Mouse (Mus musculus) CH12.LX (cell line): ENCODE data around the gene Pcsk7. TPM values are rescaled to one million over a fixed set of nuclear protein-coding genes. Genes with fewer than 3 reads are reported as not detected.

ENCODE experiments used
- DNase-seq: peaks from one replicate; pipeline ENCODE4 v3.0.0-alpha.2; 2013; ENCODE audit errors: extremely low read depth
- H3K27ac ChIP-seq: 2 replicates; pipeline ENCODE4 v1.5.1; 2012; ENCODE audit warnings: low read depth, mild to moderate bottlenecking, control low read depth, moderate library complexity; ENCODE audit not compliant: insufficient read depth
- H3K27me3 ChIP-seq: replicated peaks from 2 replicates; pipeline ENCODE3; 2012; ENCODE audit warnings: inconsistent platforms
- H3K36me3 ChIP-seq, 2 experiments: replicated peaks in 1 of 2; 2 replicates each; pipeline versions ENCODE3 to v1.6.1; 2012; ENCODE audit warnings: inconsistent platforms in 1 of 2, low read length in 1 of 2, mild to moderate bottlenecking in 1 of 2, mixed read lengths in 1 of 2, moderate library complexity in 1 of 2; ENCODE audit not compliant: control insufficient read depth in 1 of 2, insufficient read depth in 1 of 2
- H3K4me1 ChIP-seq, 2 experiments: 2 replicates each; pipeline ENCODE4 v1.6.1; 2012; ENCODE audit warnings: inconsistent platforms in 1 of 2, moderate library complexity in 1 of 2; ENCODE audit not compliant: insufficient read depth in 2 of 2, control insufficient read depth in 1 of 2
- H3K4me2 ChIP-seq: 2 replicates; pipeline ENCODE4 v1.6.1; 2012; ENCODE audit warnings: low read depth, mild to moderate bottlenecking, control low read depth; ENCODE audit not compliant: poor library complexity, insufficient read depth, severe bottlenecking
- H3K4me3 ChIP-seq, 3 experiments: fragments of 150-350 bp in 1 of 3; sonication (generic) in 1 of 3; replicated peaks in 1 of 3; 2 replicates each; pipeline versions ENCODE3 to v1.5.1; 2011 to 2012; ENCODE audit warnings: low read depth in 2 of 3, low read length in 2 of 3, mild to moderate bottlenecking in 2 of 3, moderate library complexity in 2 of 3, control low read depth in 1 of 3, improper control_type of control experiment in 1 of 3, inconsistent platforms in 1 of 3, mixed read lengths in 1 of 3; ENCODE audit not compliant: poor library complexity in 1 of 3
- H3K79me2 ChIP-seq: replicated peaks from 2 replicates; pipeline ENCODE4 v1.6.1; 2012; ENCODE audit warnings: mild to moderate bottlenecking, moderate library complexity; ENCODE audit not compliant: control insufficient read depth, poor library complexity, insufficient read depth, severe bottlenecking; ENCODE audit errors: extremely low read depth
- H3K9ac ChIP-seq: 2 replicates; pipeline ENCODE4 v1.6.1; 2012; ENCODE audit warnings: low read depth, mild to moderate bottlenecking, control low read depth, moderate library complexity; ENCODE audit not compliant: insufficient read depth
- H3K9me3 ChIP-seq: replicated peaks from 2 replicates; pipeline ENCODE3; 2012; ENCODE audit warnings: low read length, inconsistent platforms, mixed read lengths
- BHLHE40 ChIP-seq: IDR thresholded peaks from 2 replicates; pipeline ENCODE4 v1.6.1; 2011; ENCODE audit warnings: mild to moderate bottlenecking, low read depth, low read length, improper control_type of control experiment
- CHD1 ChIP-seq: IDR thresholded peaks from 2 replicates; pipeline ENCODE4 v1.6.1; 2012; ENCODE audit warnings: low read depth, low read length, improper control_type of control experiment, inconsistent platforms
- CHD2 ChIP-seq: IDR thresholded peaks from 2 replicates; pipeline ENCODE4 v1.6.1; 2011; ENCODE audit warnings: low read length, improper control_type of control experiment
- ELF1 ChIP-seq: IDR thresholded peaks from 2 replicates; pipeline ENCODE4 v1.6.1; 2014; ENCODE audit warnings: low read depth, mild to moderate bottlenecking, inconsistent platforms, low read length, improper control_type of control experiment
- EP300 ChIP-seq: IDR thresholded peaks from 2 replicates; pipeline ENCODE4 v1.6.1; 2011; ENCODE audit warnings: low read length, improper control_type of control experiment
- ETS1 ChIP-seq: conservative IDR thresholded peaks from 2 replicates; pipeline ENCODE4 v1.6.1; 2012; ENCODE audit warnings: low read depth, mild to moderate bottlenecking, inconsistent platforms, low read length, improper control_type of control experiment, moderate library complexity
- HCFC1 ChIP-seq: IDR thresholded peaks from 2 replicates; pipeline ENCODE4 v1.6.1; 2012; ENCODE audit warnings: low read depth, mild to moderate bottlenecking, inconsistent platforms, low read length, improper control_type of control experiment
- MAFK ChIP-seq: IDR thresholded peaks from 2 replicates; pipeline ENCODE4 v1.6.1; 2011; ENCODE audit warnings: low read length, improper control_type of control experiment; ENCODE audit not compliant: insufficient replicate concordance
- MAX ChIP-seq: IDR thresholded peaks from 2 replicates; pipeline ENCODE4 v1.6.1; 2011; ENCODE audit warnings: low read length, improper control_type of control experiment
- MEF2A ChIP-seq: IDR thresholded peaks from 2 replicates; pipeline ENCODE4 v1.6.1; 2014; ENCODE audit warnings: low read depth, mild to moderate bottlenecking, inconsistent platforms, low read length, improper control_type of control experiment, borderline replicate concordance
- MXI1 ChIP-seq: IDR thresholded peaks from 2 replicates; pipeline ENCODE4 v1.6.1; 2011; ENCODE audit warnings: mild to moderate bottlenecking, low read depth, low read length, improper control_type of control experiment
- MYC ChIP-seq: IDR thresholded peaks from 2 replicates; pipeline ENCODE4 v1.6.1; 2011; ENCODE audit warnings: low read depth, mild to moderate bottlenecking, improper control_type of control experiment, low read length
- NELFE ChIP-seq: IDR thresholded peaks from 2 replicates; pipeline ENCODE4 v1.6.1; 2011; ENCODE audit warnings: low read depth, low read length, improper control_type of control experiment
- RCOR1 ChIP-seq: conservative IDR thresholded peaks from 2 replicates; pipeline ENCODE4 v1.6.1; 2012; ENCODE audit warnings: low read depth, mild to moderate bottlenecking, inconsistent platforms, low read length, improper control_type of control experiment
- SIN3A ChIP-seq: IDR thresholded peaks from 2 replicates; pipeline ENCODE4 v1.6.1; 2012; ENCODE audit warnings: low read length, improper control_type of control experiment, inconsistent platforms
- TBP ChIP-seq: conservative IDR thresholded peaks from 2 replicates; pipeline ENCODE4 v1.6.1; 2011; ENCODE audit warnings: low read depth, low read length, improper control_type of control experiment
- TCF12 ChIP-seq: IDR thresholded peaks from 2 replicates; pipeline ENCODE4 v1.6.1; 2014; ENCODE audit warnings: low read depth, mild to moderate bottlenecking, inconsistent platforms, low read length, improper control_type of control experiment
- ZC3H11A ChIP-seq: IDR thresholded peaks from 2 replicates; pipeline ENCODE4 v1.6.1; 2012; ENCODE audit warnings: low read depth, mild to moderate bottlenecking, inconsistent platforms, low read length, improper control_type of control experiment
- ZNF384 ChIP-seq: IDR thresholded peaks from 2 replicates; pipeline ENCODE4 v1.6.1; 2012; ENCODE audit warnings: low read depth, low read length, improper control_type of control experiment, inconsistent platforms
- dilution Hi-C: fragments of 300-500 bp; cut with MboI; formaldehyde crosslinking; loops from 2 replicates; pipeline ENCODE4 v1.14.3; 2020; ENCODE audit warnings: low sequenced_read_pairs; ENCODE audit not compliant: extremely low pct_unique_long_range_greater_than_20kb, extremely low pct_ligation_motif_present
- in situ Hi-C: fragments of 300-500 bp; cut with MboI; formaldehyde crosslinking; loops from 3 replicates; pipeline ENCODE4 v1.14.3; 2019; ENCODE audit warnings: low sequenced_read_pairs, low pct_ligation_motif_present, low pct_unique_long_range_greater_than_20kb, mixed read lengths
- polyA plus RNA-seq: library from polyadenylated mRNA; unstranded; fragments of >175 nt; gene quantifications from 2 replicates; pipeline ENCODE4 v1.2.1, GENCODE M21; 2012; ENCODE audit warnings: low read depth; ENCODE audit not compliant: insufficient read length
- total RNA-seq, 2 experiments: library from RNA; depleted of rRNA; stranded (reverse); fragments of 300-350 nt in 1 of 2; fragments of >200 nt in 1 of 2; gene quantifications; 2 replicates each; pipeline ENCODE4 v1.2.3; 2012 to 2014

The Pcsk7 gene
- total and polyA plus RNA-seq, 3 experiments, result 16.5 to 18.5 (median 17.9) TPM

- Histone ChIP-seq H3K27me3 (no peaks in the 10 kb centered on the region), H3K79me2 (no peaks in the 10 kb centered on the region), H3K4me3 (no peak overlapping the region), H3K36me3 (peaks cover 36 to 71% of the 10 kb centered on the region in 2 experiments), H3K4me1 (0 out of 4 replicates have a peak, but pooled peaks cover 0 to 4% of the 10 kb centered on the region in 2 experiments), H3K9me3 (no peaks in the 10 kb centered on the region), H3K27ac (no peak overlapping the region), H3K9ac (no peak overlapping the region), H3K4me2 (no peak overlapping the region)
- in situ Hi-C loops (no loop called here), dilution Hi-C loops (no loop called here)
- TF ChIP-seq ELF1, result no peak
- TF ChIP-seq NELFE, result no peak
- no peak for TF ChIP-seq BHLHE40
- TF ChIP-seq ETS1, result no peak
- no peak for TF ChIP-seq SIN3A
- no peak for TF ChIP-seq MXI1
- no peak for TF ChIP-seq MAX
- TF ChIP-seq ZNF384, result no peak
- no peak for TF ChIP-seq HCFC1
- no peak for TF ChIP-seq ZC3H11A
- no peak for TF ChIP-seq TBP
- no peak for TF ChIP-seq RCOR1
- DNase-seq, result no peak
Observed at GRCm38 (mm10) chr9:45932571-45933415, 26.5 kb downstream of the Pcsk7 start.

- TF ChIP-seq HCFC1, result no peak
- TF ChIP-seq MYC, result no peak
- no peak for TF ChIP-seq MAFK
- TF ChIP-seq TCF12, result no peak
- no peak for TF ChIP-seq SIN3A
- TF ChIP-seq ZNF384, result no peak
- TF ChIP-seq MXI1, result no peak
- no peak for TF ChIP-seq ZC3H11A
- TF ChIP-seq BHLHE40, result no peak
- TF ChIP-seq MEF2A, result no peak
- TF ChIP-seq CHD2, result no peak
- TF ChIP-seq CHD1, result no peak
- TF ChIP-seq EP300, result no peak
- TF ChIP-seq ETS1, result no peak
- no peak for TF ChIP-seq MAX
- TF ChIP-seq RCOR1, result no peak
- no peaks in the 10 kb centered on the region for H3K27me3 ChIP-seq
- no peak within 1 kb of the TSS for H3K4me2 ChIP-seq
- H3K4me1 ChIP-seq, result peaks cover 0 to 7% of the 10 kb centered on the region in 2 experiments; a peak in 1 of 4 replicates
- no peak for DNase-seq
- dilution Hi-C loops, result no loop called here
- H3K9ac ChIP-seq, result no peak within 1 kb of the TSS
- no peak within 1 kb of the TSS for H3K4me3 ChIP-seq
- in situ Hi-C loops, result no loop called here
- H3K9me3 ChIP-seq, result no peaks in the 10 kb centered on the region
- no peaks in the 10 kb centered on the region for H3K79me2 ChIP-seq
- no peak within 1 kb of the TSS for H3K27ac ChIP-seq
- H3K36me3 ChIP-seq, result peaks cover 35 to 71% of the 10 kb centered on the region in 2 experiments
Observed at GRCm38 (mm10) chr9:45935628-45936210, 29.4 kb downstream of the Pcsk7 start, which contains the start of gene Tagln. Gene Tagln, minus strand, starts transcription at chr9:45936058.
